Mouse (Mus musculus) liver, embryonic 15.5 days (tissue): Measurements from ENCODE around the gene Pde4dip. TPM values are rescaled to one million over a fixed set of nuclear protein-coding genes. Genes with fewer than 3 reads are reported as not detected.

ENCODE experiments used
- ATAC-seq: fragments of 200-750 bp; cut with Nextera tagmentation; 2 replicates; pipeline ENCODE4 v1.8.0; 2017; ENCODE audit warnings: moderate number of reproducible peaks, mild to moderate bottlenecking, moderate library complexity; ENCODE audit not compliant: insufficient read depth
- H3K27ac ChIP-seq: fragments of 300-500 bp; sonication (generic); replicated peaks from 2 replicates; pipeline ENCODE4 v1.5.1; 2015; ENCODE audit warnings: mild to moderate bottlenecking, inconsistent platforms
- H3K27me3 ChIP-seq: fragments of 300-500 bp; sonication (generic); 2 replicates; pipeline ENCODE4 v1.6.1; 2015; ENCODE audit warnings: mild to moderate bottlenecking, inconsistent platforms
- H3K36me3 ChIP-seq: fragments of 300-500 bp; sonication (generic); replicated peaks from 2 replicates; pipeline ENCODE4 v1.6.1; 2015; ENCODE audit warnings: moderate library complexity, mild to moderate bottlenecking, inconsistent platforms
- H3K4me1 ChIP-seq: fragments of 300-500 bp; sonication (generic); replicated peaks from 2 replicates; pipeline ENCODE4 v1.6.1; 2015; ENCODE audit warnings: inconsistent platforms
- H3K4me2 ChIP-seq: fragments of 300-500 bp; sonication (generic); 2 replicates; pipeline ENCODE4 v1.6.1; 2015; ENCODE audit warnings: moderate library complexity, mild to moderate bottlenecking, inconsistent platforms
- H3K4me3 ChIP-seq: fragments of 300-500 bp; sonication (generic); replicated peaks from 2 replicates; pipeline ENCODE4 v1.5.1; 2015; ENCODE audit warnings: mild to moderate bottlenecking, inconsistent platforms
- H3K9ac ChIP-seq: fragments of 300-500 bp; sonication (generic); 2 replicates; pipeline ENCODE4 v1.6.1; 2015; ENCODE audit warnings: moderate library complexity, mild to moderate bottlenecking, inconsistent platforms
- H3K9me3 ChIP-seq: fragments of 300-500 bp; sonication (generic); replicated peaks from 2 replicates; pipeline ENCODE4 v1.6.1; 2016; ENCODE audit warnings: inconsistent platforms
- WGBS: fragments of 180-500 bp; shearing (Covaris S2); methylation state at CpG from one replicate; pipeline ENCODE4 v1.1.7; 2015; ENCODE audit warnings: mixed read lengths; ENCODE audit not compliant: insufficient replicate concordance; 5-methylcytosine and 5-hydroxymethylcytosine counted together
- polyA plus RNA-seq: library from polyadenylated mRNA; unstranded; fragments of >200 nt; fragmentation: Nextera tagmentation; extraction: Ambion mirVana; gene quantifications from 2 replicates; pipeline ENCODE4 v1.2.1, GENCODE M21; 2015

The Pde4dip gene
- polyA plus RNA-seq, 1 experiment from 2014 or later, result 9.6 TPM

GRCm38 (mm10) chr3:97842641-97843040 is 45.9 kb downstream of the Pde4dip start:
- H3K9me3 ChIP-seq, result no peaks in the 10 kb centered on the region
- no peak overlapping the region for H3K4me2 ChIP-seq
- no peaks in the 10 kb centered on the region for H3K27me3 ChIP-seq
- H3K36me3 ChIP-seq, result 0 out of 2 replicates have a peak, but pooled peaks cover 3% of the 10 kb centered on the region
- peaks cover 6% of the 10 kb centered on the region; the same call in 1 of the 2 replicates for H3K4me1 ChIP-seq
- no peak for ATAC-seq
- no peak overlapping the region for H3K9ac ChIP-seq
- H3K4me3 ChIP-seq, result no peak overlapping the region
- no peak overlapping the region for H3K27ac ChIP-seq
- 40% methylated on average over 2 of the region's 2 CpGs for WGBS

- H3K9me3 ChIP-seq, result no peaks in the 10 kb centered on the region
- H3K36me3 ChIP-seq, result 0 out of 2 replicates have a peak, but pooled peaks cover 3% of the 10 kb centered on the region
- H3K27ac ChIP-seq, result no peak overlapping the region
- peaks cover 2% of the 10 kb centered on the region; the same call in 1 of the 2 replicates for H3K4me1 ChIP-seq
- H3K4me3 ChIP-seq, result no peak overlapping the region
- no peaks in the 10 kb centered on the region for H3K27me3 ChIP-seq
- no peak overlapping the region for H3K4me2 ChIP-seq
- ATAC-seq, result no peak
- no peak overlapping the region for H3K9ac ChIP-seq
Measured at GRCm38 (mm10) chr3:97840439-97840838, 48.1 kb downstream of the Pde4dip start.

GRCm38 (mm10) chr3:97835888-97836287 is 52.6 kb downstream of the Pde4dip start:
- H3K27me3 ChIP-seq, result no peaks in the 10 kb centered on the region
- H3K27ac ChIP-seq, result no peak overlapping the region
- no peaks in the 10 kb centered on the region for H3K4me1 ChIP-seq
- no peak overlapping the region for H3K4me3 ChIP-seq
- no peak for ATAC-seq
- H3K4me2 ChIP-seq, result no peak overlapping the region
- no peaks in the 10 kb centered on the region for H3K9me3 ChIP-seq
- 82% methylated on average over 5 of the region's 5 CpGs for WGBS
- 0 out of 2 replicates have a peak, but pooled peaks cover 3% of the 10 kb centered on the region for H3K36me3 ChIP-seq
- no peak overlapping the region for H3K9ac ChIP-seq

DNA sequence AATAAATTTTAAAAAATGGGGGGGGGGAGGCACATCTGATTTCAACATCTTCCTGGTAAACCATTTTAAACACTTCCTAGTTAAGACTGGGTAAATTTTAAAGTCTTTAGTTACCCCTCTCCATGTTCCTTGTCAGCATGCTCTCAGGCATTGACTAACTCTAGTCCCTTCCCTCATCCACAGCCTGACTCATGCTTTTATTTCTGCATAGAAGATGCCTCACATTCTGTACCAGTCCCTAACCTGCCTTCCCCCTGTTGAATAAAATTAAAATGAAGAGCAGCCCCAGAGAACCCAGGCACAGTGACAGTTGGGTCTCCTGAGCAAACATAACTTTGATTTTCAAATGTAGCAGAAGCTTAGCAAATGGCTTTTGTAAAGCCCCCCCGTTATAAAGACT is 53.9 kb downstream of the Pde4dip start:
- H3K36me3 ChIP-seq, result 0 out of 2 replicates have a peak, but pooled peaks cover 3% of the 10 kb centered on the region
- ATAC-seq, result no peak
- no peaks in the 10 kb centered on the region for H3K4me1 ChIP-seq
- H3K27me3 ChIP-seq, result no peaks in the 10 kb centered on the region
- no peak overlapping the region for H3K9ac ChIP-seq
- WGBS, result 43% methylated on average over 1 of the region's 1 CpGs
- H3K27ac ChIP-seq, result no peak overlapping the region
- H3K4me3 ChIP-seq, result no peak overlapping the region
- H3K9me3 ChIP-seq, result no peaks in the 10 kb centered on the region
- no peak overlapping the region for H3K4me2 ChIP-seq

DNA sequence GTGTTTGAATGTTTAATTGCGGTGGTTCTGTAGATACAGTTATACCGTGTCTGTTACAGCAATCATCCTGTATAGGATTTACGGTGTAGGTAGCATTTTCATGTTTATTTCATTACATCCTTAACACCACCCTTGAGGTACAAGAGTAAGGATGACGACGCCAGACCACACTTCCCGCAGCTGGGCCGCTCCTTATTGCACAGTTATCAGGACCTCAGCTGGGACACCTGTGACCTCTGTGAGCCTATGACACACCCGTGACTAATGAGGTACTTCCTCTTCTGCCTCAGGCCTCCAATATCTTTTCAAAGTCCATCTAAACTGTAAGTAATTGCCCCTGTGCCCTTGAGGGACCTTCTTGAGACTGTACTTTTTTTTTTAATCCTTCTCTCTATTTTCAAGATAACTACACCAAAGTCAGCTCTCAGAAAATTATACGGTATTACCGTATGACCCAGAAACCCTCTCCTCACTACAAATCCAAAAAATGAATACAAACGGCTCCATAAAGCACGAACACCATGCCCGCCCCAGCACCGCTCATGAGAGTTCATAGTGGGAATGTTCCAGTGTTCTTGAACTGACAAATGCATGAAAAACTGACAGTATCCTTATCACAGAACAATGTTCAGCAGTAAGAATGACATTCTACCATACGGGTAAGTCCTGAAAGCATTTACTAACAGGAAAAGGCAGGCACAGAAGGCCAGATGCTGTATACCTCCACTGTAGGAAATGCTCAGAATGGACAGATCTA is 56.8 kb downstream of the Pde4dip start:
- no peak overlapping the region for H3K9ac ChIP-seq
- H3K27me3 ChIP-seq, result no peaks in the 10 kb centered on the region
- H3K27ac ChIP-seq, result no peak overlapping the region
- no peaks in the 10 kb centered on the region for H3K4me1 ChIP-seq
- no peak overlapping the region for H3K4me3 ChIP-seq
- no peak overlapping the region for H3K4me2 ChIP-seq
- no peaks in the 10 kb centered on the region for H3K36me3 ChIP-seq
- no peaks in the 10 kb centered on the region for H3K9me3 ChIP-seq
- WGBS, result 52% methylated on average over 15 of the region's 15 CpGs
- no peak for ATAC-seq

GRCm38 (mm10) chr3:97830622-97831021 is 57.9 kb downstream of the Pde4dip start:
- WGBS, result 52% methylated on average over 2 of the region's 2 CpGs
- Histone ChIP-seq H3K27ac (no peak overlapping the region), H3K4me3 (no peak overlapping the region), H3K36me3 (no peaks in the 10 kb centered on the region), H3K4me2 (no peak overlapping the region), H3K9me3 (no peaks in the 10 kb centered on the region), H3K27me3 (no peaks in the 10 kb centered on the region), H3K9ac (no peak overlapping the region), H3K4me1 (no peaks in the 10 kb centered on the region)
- ATAC-seq, result no peak

- H3K36me3 ChIP-seq, result no peaks in the 10 kb centered on the region
- 34% methylated on average over 2 of the region's 2 CpGs for WGBS
Measured at GRCm38 (mm10) chr3:97830122-97830521, 58.4 kb downstream of the Pde4dip start.

DNA sequence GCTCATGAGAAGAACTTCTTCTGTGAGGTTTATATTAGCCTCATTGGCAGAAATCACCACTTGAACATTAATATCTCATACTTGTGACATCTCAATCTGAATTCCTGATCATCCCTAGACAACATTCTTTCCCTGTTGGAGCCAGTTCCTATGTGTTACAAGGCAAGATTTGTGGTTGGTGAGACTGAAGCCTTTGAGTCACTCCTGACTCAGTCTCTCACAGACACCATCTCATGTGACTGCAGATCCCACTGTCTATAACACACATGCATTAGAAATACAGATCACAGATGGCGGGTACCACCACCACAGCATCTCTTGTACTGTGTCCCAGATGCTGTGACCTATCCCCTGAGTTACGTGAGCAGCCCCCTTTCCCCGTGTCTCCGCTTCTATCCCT is 60.2 kb downstream of the Pde4dip start:
- Histone ChIP-seq H3K27ac (no peak overlapping the region), H3K9me3 (no peaks in the 10 kb centered on the region), H3K4me2 (no peak overlapping the region), H3K4me3 (no peak overlapping the region), H3K9ac (no peak overlapping the region), H3K36me3 (no peaks in the 10 kb centered on the region), H3K4me1 (peaks cover 7% of the 10 kb centered on the region; the same call in 1 of the 2 replicates), H3K27me3 (peaks cover 21% of the 10 kb centered on the region)
- 76% methylated on average over 4 of the region's 4 CpGs for WGBS
- ATAC-seq, result no peak

More at GRCm38 (mm10) chr3:97830122-97830521, 58.4 kb downstream of the Pde4dip start:
- Histone ChIP-seq H3K4me1 (no peaks in the 10 kb centered on the region; the same call in 1 of the 2 replicates), H3K27ac (no peak overlapping the region), H3K4me2 (no peak overlapping the region), H3K9ac (no peak overlapping the region), H3K27me3 (peaks cover 2% of the 10 kb centered on the region), H3K9me3 (no peaks in the 10 kb centered on the region), H3K4me3 (no peak overlapping the region)
- no peak for ATAC-seq

GRCm38 (mm10) chr3:97825246-97825645 is 63.3 kb downstream of the Pde4dip start:
- Histone ChIP-seq H3K9ac (no peak overlapping the region), H3K9me3 (no peaks in the 10 kb centered on the region), H3K4me1 (peaks cover 7% of the 10 kb centered on the region; the same call in 1 of the 2 replicates), H3K4me2 (peak overlapping the region; percentile 59), H3K36me3 (no peaks in the 10 kb centered on the region), H3K27ac (no peak overlapping the region), H3K27me3 (peaks cover 29% of the 10 kb centered on the region), H3K4me3 (no peak overlapping the region)
- WGBS, result 14% methylated on average over 3 of the region's 3 CpGs
- no peak for ATAC-seq

GRCm38 (mm10) chr3:97824744-97825143 is 63.8 kb downstream of the Pde4dip start:
- WGBS, result 5% methylated on average over 5 of the region's 5 CpGs
- peak overlapping the region; percentile 59 for H3K4me2 ChIP-seq
- no peak overlapping the region for H3K27ac ChIP-seq
- H3K4me3 ChIP-seq, result peak overlapping the region; percentile 37; the same call in 1 of the 2 replicates
- 0 out of 2 replicates have a peak, but pooled peaks have one; percentile 12 for ATAC-seq
- no peaks in the 10 kb centered on the region for H3K9me3 ChIP-seq
- H3K4me1 ChIP-seq, result peaks cover 7% of the 10 kb centered on the region; the same call in 1 of the 2 replicates
- H3K9ac ChIP-seq, result no peak overlapping the region
- peaks cover 29% of the 10 kb centered on the region for H3K27me3 ChIP-seq
- H3K36me3 ChIP-seq, result no peaks in the 10 kb centered on the region

- WGBS, result 2% methylated on average over 29 of the region's 29 CpGs
- H3K9ac ChIP-seq, result no peak overlapping the region
Measured at GRCm38 (mm10) chr3:97824011-97824711, 64.3 kb downstream of the Pde4dip start.

More at GRCm38 (mm10) chr3:97824011-97824711, 64.3 kb downstream of the Pde4dip start:
- 0 out of 2 replicates have a peak, but pooled peaks have one; percentile 51 for ATAC-seq
- H3K4me1 ChIP-seq, result peaks cover 7% of the 10 kb centered on the region; the same call in 1 of the 2 replicates
- H3K4me2 ChIP-seq, result peak overlapping the region; percentile 59
- peak overlapping the region; percentile 37 for H3K4me3 ChIP-seq
- H3K27ac ChIP-seq, result no peak overlapping the region
- peaks cover 29% of the 10 kb centered on the region for H3K27me3 ChIP-seq
- H3K36me3 ChIP-seq, result no peaks in the 10 kb centered on the region
- H3K9me3 ChIP-seq, result no peaks in the 10 kb centered on the region
